Mouse (Mus musculus) MN1 (cell line): Measurements from ENCODE around the gene Lbhd1.
A peak's percentile ranks its signal among the peaks of the same experiment; 100 is the strongest.
"Not testable (repeated sequence)": the region's sequence is repeated elsewhere in the genome, so short reads cannot be mapped to it uniquely, and the experiment has no call there.

ENCODE experiments used
- DNase-seq: peaks from one replicate; pipeline ENCODE4 v3.0.0-alpha.2; 2016; ENCODE audit warnings: low spot score

The Lbhd1 gene

GRCm38 (mm10) chr19:8871267-8872186, 12.0 kb upstream of the Lbhd1 start, which contains the start of gene Ubxn1:
TSS of gene Ubxn1 (plus strand) at chr19:8871496.
- peak; percentile 92 for DNase-seq

GRCm38 (mm10) chr19:8872266-8872840, 11.2 kb upstream of the Lbhd1 start:
- no peak for DNase-seq

- DNase-seq: no peak
Measured at GRCm38 (mm10) chr19:8875031-8875430, 8.5 kb upstream of the Lbhd1 start.

- DNase-seq: peak; percentile 82
Measured at GRCm38 (mm10) chr19:8880311-8881033, 3.1 kb upstream of the Lbhd1 start, which contains the start of gene Uqcc3. TSS of gene Uqcc3 (minus strand) at chr19:8880923.

- no peak for DNase-seq
Measured at GRCm38 (mm10) chr19:8881034-8881392, 2.5 kb upstream of the Lbhd1 start.

GRCm38 (mm10) chr19:8886916-8887584, 3.5 kb downstream of the Lbhd1 start:
- no peak for DNase-seq

GRCm38 (mm10) chr19:8887585-8888463, 4.3 kb downstream of the Lbhd1 start:
- no peak for DNase-seq

- peak; percentile 93 for DNase-seq
Measured at GRCm38 (mm10) chr19:8888511-8889385, 5.2 kb downstream of the Lbhd1 start, which contains the start of the genes 1810009A15Rik and Gm49416. TSS of gene 1810009A15Rik (plus strand) at chr19:8888853. TSS of gene Gm49416 (plus strand) at chr19:8888926.

- peak; percentile 85 for DNase-seq
Measured at GRCm38 (mm10) chr19:8892829-8893766, 9.6 kb downstream of the Lbhd1 start, which contains the start of gene Ints5. TSS of gene Ints5 (plus strand) at chr19:8893005.

- no peak for DNase-seq
Measured at GRCm38 (mm10) chr19:8895397-8895960, 11.9 kb downstream of the Lbhd1 start.

GRCm38 (mm10) chr19:8896231-8896630, 12.7 kb downstream of the Lbhd1 start:
- not testable (repeated sequence) for DNase-seq

- DNase-seq: peak; percentile 62
Measured at GRCm38 (mm10) chr19:8897211-8897864, 13.8 kb downstream of the Lbhd1 start.

GRCm38 (mm10) chr19:8897865-8898495, 14.4 kb downstream of the Lbhd1 start, which contains the start of gene Ganab:
TSS of gene Ganab (plus strand) at chr19:8898071.
- DNase-seq: peak; percentile 94

GRCm38 (mm10) chr19:8898576-8898975, 15.0 kb downstream of the Lbhd1 start:
- DNase-seq: no peak

GRCm38 (mm10) chr19:8899079-8899478, 15.5 kb downstream of the Lbhd1 start:
- no peak for DNase-seq

GRCm38 (mm10) chr19:8903412-8903811, 19.9 kb downstream of the Lbhd1 start:
- DNase-seq: no peak

- no peak for DNase-seq
Measured at GRCm38 (mm10) chr19:8908531-8908930, 25.0 kb downstream of the Lbhd1 start.
